Mouse (Mus musculus) ovary, postnatal 36 days (tissue): ENCODE data around the gene Taar9.
"Not testable (repeated sequence)": the region's sequence is repeated elsewhere in the genome, so short reads cannot be mapped to it uniquely, and the experiment has no call there.

Experiments
- DNase-seq: peaks from one replicate; pipeline ENCODE4 v3.0.0; 2022; ENCODE audit warnings: low spot score, mixed read lengths

The Taar9 gene

GRCm38 (mm10) chr10:24076200-24076599 is 33.1 kb downstream of the Taar9 start, which contains the start of gene Taar8a:
TSS of gene Taar8a (plus strand) at chr10:24076500.
- not testable (repeated sequence) for DNase-seq

DNA sequence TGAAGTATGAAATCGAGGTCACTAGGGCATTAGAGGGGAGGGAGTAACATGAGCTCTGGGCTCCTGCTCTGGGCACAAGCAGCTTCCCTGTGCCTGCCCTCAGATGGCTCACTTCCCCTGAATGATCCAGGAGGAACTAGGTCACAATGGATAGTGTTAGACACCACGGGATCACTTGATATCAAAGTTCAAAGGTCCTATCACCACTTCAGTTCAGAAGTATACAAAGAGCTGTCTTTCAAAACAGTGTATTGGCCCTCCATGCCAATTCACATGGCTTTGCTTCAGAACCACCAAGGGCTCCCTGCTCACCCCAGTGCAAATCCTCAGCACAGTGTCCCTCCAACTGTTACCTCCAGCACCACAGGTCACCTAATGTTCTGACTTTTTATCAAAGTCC is 34.6 kb downstream of the Taar9 start:
- DNase-seq: not testable (repeated sequence)

DNA sequence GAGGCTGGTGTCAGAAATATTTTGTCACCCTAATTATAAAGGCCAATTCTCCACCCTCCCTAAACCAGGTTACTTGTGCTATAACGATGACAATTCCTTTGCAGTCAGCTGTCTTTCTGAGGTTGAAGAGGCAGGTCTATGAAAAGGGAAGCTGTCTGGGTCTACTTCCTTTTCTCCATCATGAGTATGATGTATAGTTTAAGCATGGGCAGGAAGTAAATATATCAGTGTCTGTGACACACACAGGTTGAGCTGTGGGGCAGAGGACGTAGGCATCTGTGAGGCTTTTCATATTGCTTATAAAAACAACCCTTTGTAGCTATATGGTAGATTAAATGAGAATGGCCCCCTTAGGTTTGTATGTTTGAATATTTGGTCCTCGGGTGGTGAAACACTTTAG is 50.3 kb downstream of the Taar9 start:
- DNase-seq: no peak
